In genomic region chr13:91640219-91640618, GRCm38 (mm10) we compare ENCODE assay signal across 20 mouse cellular contexts.
DNase-seq lines count a peak whose midpoint lies in the region; ATAC-seq lines count a peak whose summit lies in the region.
"Had no signal": no experiment of that assay in that cellular context is flagged by ENCODE, and none has a peak within 500 bp of the region (broad histone marks: within the 10 kb centered on the region; RNA-seq: fewer than 3 reads in every experiment).

No protein-coding gene starts in this region.

- H3K27me3 ChIP-seq in embryonic facial prominence, embryonic 14.5 days (replicated peaks; ENCODE audit: control insufficient read depth, insufficient read depth, low read length): no peaks in the 10 kb centered on the region
- no peaks in the 10 kb centered on the region for H3K27me3 ChIP-seq in embryonic facial prominence, embryonic 10.5 days (replicated peaks; ENCODE audit: low read depth, poor library complexity, severe bottlenecking)
- H3K27me3 ChIP-seq: embryonic facial prominence, embryonic 13.5 days; heart, embryonic 15.5 days; hindbrain, embryonic 13.5 days had no signal

- H3K9me3 ChIP-seq in embryonic facial prominence, embryonic 14.5 days (ENCODE audit: control insufficient read depth, low read length): no peaks in the 10 kb centered on the region
- no peaks in the 10 kb centered on the region for H3K9me3 ChIP-seq in embryonic facial prominence, embryonic 10.5 days
- H3K9me3 ChIP-seq: embryonic facial prominence, embryonic 13.5 days; heart, embryonic 15.5 days; hindbrain, embryonic 13.5 days had no signal

- H3K4me1 ChIP-seq in embryonic facial prominence, embryonic 14.5 days (ENCODE audit: control insufficient read depth, insufficient read depth, low read length): no peaks in the 10 kb centered on the region
- H3K4me1 ChIP-seq in embryonic facial prominence, embryonic 10.5 days: no peaks in the 10 kb centered on the region
- H3K4me1 ChIP-seq: hindbrain, embryonic 13.5 days had no signal

- 0 out of 2 replicates have a peak, but pooled peaks have one; percentile 22 for ATAC-seq in embryonic facial prominence, embryonic 14.5 days (ENCODE audit: low read depth)
- ATAC-seq: forebrain, embryonic 14.5 days; hindbrain, postnatal 0 days had no signal

- no peak overlapping the region for H3K9ac ChIP-seq in embryonic facial prominence, embryonic 14.5 days (ENCODE audit: low read depth, low read length)
- H3K9ac ChIP-seq: embryonic facial prominence, embryonic 13.5 days; heart, embryonic 15.5 days; hindbrain, embryonic 13.5 days had no signal

- H3K27ac ChIP-seq in embryonic facial prominence, embryonic 14.5 days (replicated peaks; ENCODE audit: low read depth, low read length): no peak overlapping the region
- no peak overlapping the region for H3K27ac ChIP-seq in embryonic facial prominence, embryonic 10.5 days (replicated peaks)
- H3K27ac ChIP-seq: embryonic facial prominence, embryonic 13.5 days; heart, adult 2 months; heart, embryonic 15.5 days; hindbrain, embryonic 13.5 days; hindbrain, postnatal 0 days had no signal

- H3K36me3 ChIP-seq in embryonic facial prominence, embryonic 14.5 days (ENCODE audit: control insufficient read depth, insufficient read depth, low read length): peaks cover 5% of the 10 kb centered on the region; the same call in 1 of the 2 replicates
- H3K36me3 ChIP-seq in embryonic facial prominence, embryonic 10.5 days (replicated peaks): no peaks in the 10 kb centered on the region
- H3K36me3 ChIP-seq: embryonic facial prominence, embryonic 13.5 days; heart, embryonic 15.5 days; hindbrain, embryonic 13.5 days had no signal

- DNase-seq in embryonic facial prominence, embryonic 14.5 days (ENCODE audit: low spot score): peak; percentile 39
- no peak for DNase-seq in embryonic facial prominence, embryonic 10.5 days (ENCODE audit: low spot score)
- peak; percentile 3 for DNase-seq in lung, postnatal 25 days (ENCODE audit: low spot score)
- no peak for DNase-seq in lung, adult 18-20 months
- peak; percentile 11 for DNase-seq in MEL-GATA-1-ER (ENCODE audit: extremely low read depth, low read depth)
- no peak for DNase-seq in adrenal gland, postnatal 14 days
- DNase-seq in gastrocnemius, adult 18-20 months (ENCODE audit: low spot score): no peak
- DNase-seq: adrenal gland, adult 8-10 months; cerebellum, adult 11 months; cerebellum, adult 8-10 months; cerebellum, postnatal 14 days; gastrocnemius, postnatal 10 days; heart, adult 2 months; heart, postnatal 14 days had no signal

- H3K4me2 ChIP-seq in embryonic facial prominence, embryonic 14.5 days (ENCODE audit: low read depth, low read length): no peak overlapping the region
- H3K4me2 ChIP-seq: embryonic facial prominence, embryonic 13.5 days; heart, embryonic 11.5 days; heart, embryonic 15.5 days; hindbrain, embryonic 13.5 days had no signal

- no peak overlapping the region for H3K4me3 ChIP-seq in embryonic facial prominence, embryonic 14.5 days (ENCODE audit: low read depth, low read length)
- no peak overlapping the region for H3K4me3 ChIP-seq in embryonic facial prominence, embryonic 10.5 days
- H3K4me3 ChIP-seq: embryonic facial prominence, embryonic 13.5 days; heart, adult 2 months; heart, embryonic 15.5 days; hindbrain, embryonic 13.5 days had no signal

- WGBS in embryonic facial prominence, embryonic 14.5 days: 45% methylated on average over 5 of the region's 5 CpGs
- WGBS in embryonic facial prominence, embryonic 10.5 days: 76% methylated on average over 5 of the region's 5 CpGs

Comparison
In these comparisons a context has a peak if more than half of its experiments do, and no peak if none do; other contexts are left out.
1. DNase-seq: peak in embryonic facial prominence, embryonic 14.5 days (single experiment), lung, postnatal 25 days (single experiment) and MEL-GATA-1-ER (single experiment); none in embryonic facial prominence, embryonic 10.5 days (single experiment), lung, adult 18-20 months (0 of 2), adrenal gland, postnatal 14 days (single experiment) and gastrocnemius, adult 18-20 months (single experiment).